In genomic region chr2:6363126-6363525, GRCm38 (mm10) we compare ENCODE assay signal across 10 mouse cellular contexts. TPM values are rescaled to one million over a fixed set of nuclear protein-coding genes. Genes with fewer than 3 reads are reported as not detected.
DNase-seq lines count a peak whose midpoint lies in the region; ATAC-seq and TF ChIP-seq lines count a peak whose summit lies in the region.
"Had no signal": no experiment of that assay in that cellular context is flagged by ENCODE, and none has a peak within 500 bp of the region (broad histone marks: within the 10 kb centered on the region; RNA-seq: fewer than 3 reads in every experiment).

No protein-coding gene starts in this region.

- no peak for DNase-seq in heart, postnatal 4 days
- DNase-seq in spleen, postnatal 36 days (ENCODE audit: low spot score in 2 of 2): peak; percentile 45 to 47
- no peak for DNase-seq in spleen, postnatal 14 days (ENCODE audit: low spot score in 2 of 2)
- no peak for DNase-seq in stomach, postnatal 0 days (ENCODE audit: low spot score)
- DNase-seq in layer of hippocampus, postnatal 36 days: no peak
- no peak for DNase-seq in yolk sac, embryonic 10.5 days (ENCODE audit: low spot score)
- DNase-seq: embryo, embryonic 11 days; midbrain, embryonic 14.5 days had no signal

- WGBS in heart, embryonic 14.5 days: 46% methylated on average over 13 of the region's 13 CpGs
- WGBS in intestine, embryonic 15.5 days: 37% methylated on average over 13 of the region's 13 CpGs
- WGBS in stomach, postnatal 0 days: 45% methylated on average over 13 of the region's 13 CpGs

- no peak overlapping the region for H3K4me3 ChIP-seq in heart, embryonic 14.5 days (ENCODE audit: control insufficient read depth in 1 of 2, insufficient read depth in 1 of 2, low read depth in 1 of 2, low read length in 2 of 2)
- H3K4me3 ChIP-seq in intestine, embryonic 15.5 days (replicated peaks): no peak overlapping the region
- H3K4me3 ChIP-seq in stomach, postnatal 0 days (ENCODE audit: low read depth, low read length): no peak overlapping the region

- 0 out of 2 replicates have a peak overlapping the region, but pooled peaks have one; percentile 1 for H3K9ac ChIP-seq in heart, embryonic 14.5 days (ENCODE audit: low read length)
- no peak overlapping the region for H3K9ac ChIP-seq in intestine, embryonic 15.5 days
- H3K9ac ChIP-seq in stomach, postnatal 0 days (ENCODE audit: low read length): no peak overlapping the region

- H3K4me1 ChIP-seq in heart, embryonic 14.5 days (ENCODE audit: control insufficient read depth in 2 of 2, insufficient read depth in 2 of 2, low read length in 2 of 2): peaks cover 6 to 29% of the 10 kb centered on the region in 2 experiments; a peak in 3 of 4 replicates
- peaks cover 19% of the 10 kb centered on the region; the same call in 1 of the 2 replicates for H3K4me1 ChIP-seq in intestine, embryonic 15.5 days (replicated peaks)
- 0 out of 2 replicates have a peak, but pooled peaks cover 5% of the 10 kb centered on the region for H3K4me1 ChIP-seq in stomach, postnatal 0 days (replicated peaks; ENCODE audit: control insufficient read depth, insufficient read depth)

- H3K36me3 ChIP-seq in heart, embryonic 14.5 days (ENCODE audit: control insufficient read depth, insufficient read depth, low read length): no peaks in the 10 kb centered on the region
- no peaks in the 10 kb centered on the region for H3K36me3 ChIP-seq in intestine, embryonic 15.5 days
- no peaks in the 10 kb centered on the region for H3K36me3 ChIP-seq in stomach, postnatal 0 days (ENCODE audit: control insufficient read depth, insufficient read depth, low read length)

- H3K4me2 ChIP-seq in heart, embryonic 14.5 days (ENCODE audit: low read length): 0 out of 2 replicates have a peak overlapping the region, but pooled peaks have one; percentile 1
- H3K4me2 ChIP-seq in intestine, embryonic 15.5 days (replicated peaks): peak overlapping the region; percentile 34
- no peak overlapping the region for H3K4me2 ChIP-seq in stomach, postnatal 0 days (replicated peaks; ENCODE audit: low read depth)

- no peaks in the 10 kb centered on the region for H3K9me3 ChIP-seq in heart, embryonic 14.5 days (ENCODE audit: control insufficient read depth, low read length)
- H3K9me3 ChIP-seq in intestine, embryonic 15.5 days: no peaks in the 10 kb centered on the region
- no peaks in the 10 kb centered on the region for H3K9me3 ChIP-seq in stomach, postnatal 0 days (ENCODE audit: control insufficient read depth, low read length)

- no peaks in the 10 kb centered on the region for H3K27me3 ChIP-seq in heart, embryonic 14.5 days (ENCODE audit: control insufficient read depth, insufficient read depth, low read length)
- H3K27me3 ChIP-seq in intestine, embryonic 15.5 days (replicated peaks): no peaks in the 10 kb centered on the region
- H3K27me3 ChIP-seq in stomach, postnatal 0 days (ENCODE audit: control insufficient read depth, insufficient read depth, low read length): no peaks in the 10 kb centered on the region

- no peak for ATAC-seq in heart, embryonic 14.5 days (ENCODE audit: insufficient number of reproducible peaks, insufficient read depth, low FRiP score, low read depth)
- peak; percentile 48 for ATAC-seq in intestine, embryonic 15.5 days
- no peak for ATAC-seq in stomach, postnatal 0 days (ENCODE audit: low FRiP score, low TSS enrichment)

- no peak overlapping the region; a peak in 1 of 4 replicates for H3K27ac ChIP-seq in heart, embryonic 14.5 days (replicated peaks in 1 of 2; ENCODE audit: control insufficient read depth in 1 of 2, insufficient read depth in 1 of 2, low read depth in 2 of 2, low read length in 2 of 2)
- peak overlapping the region; percentile 42; the same call in 1 of the 2 replicates for H3K27ac ChIP-seq in intestine, embryonic 15.5 days
- H3K27ac ChIP-seq in stomach, postnatal 0 days (replicated peaks): no peak overlapping the region

- peak; percentile 28; the same call in 1 of the 2 replicates for TF ChIP-seq CTCF in stomach, postnatal 0 days (IDR thresholded peaks at IDR 0.05; ENCODE audit: low read depth)

- TF ChIP-seq EP300 in stomach, postnatal 0 days (optimal IDR thresholded peaks at IDR 0.05): no peak

RNA-seq across cellular contexts. Expression of gene Usp6nl, which starts 40.7 kb away (rescaled TPM):
- 6.7 and 7.5 TPM in 2 replicates for polyA plus RNA-seq in heart, embryonic 14.5 days (2014; fragmentation: Nextera tagmentation; extraction: Ambion mirVana)
- total RNA-seq in heart, postnatal 4 days (2021): 10 to 100 TPM; 20.3 to 20.6 TPM
- 9.4 and 11.8 TPM in 2 replicates for polyA plus RNA-seq in intestine, embryonic 15.5 days (2015; fragmentation: Nextera tagmentation; extraction: Ambion mirVana)
- 7.4 and 8.9 TPM in 2 replicates for polyA plus RNA-seq in stomach, postnatal 0 days (2015; fragmentation: Nextera tagmentation; extraction: Ambion mirVana)
- total RNA-seq in layer of hippocampus, postnatal 36 days (2021): 10 to 100 TPM; 13.0 to 16.7 TPM

Comparison
In these comparisons a context has a peak if more than half of its experiments do, and no peak if none do; other contexts are left out.
1. DNase-seq: peak in spleen, postnatal 36 days (2 of 2); none in heart, postnatal 4 days (single experiment), spleen, postnatal 14 days (0 of 2), stomach, postnatal 0 days (single experiment), layer of hippocampus, postnatal 36 days (0 of 2) and yolk sac, embryonic 10.5 days (single experiment).